Mouse (Mus musculus): ENCODE data around the gene Tmem121.
"Not testable (repeated sequence)": the region's sequence is repeated elsewhere in the genome, so short reads cannot be mapped to it uniquely, and the experiment has no call there.

The Tmem121 gene

GRCm38 (mm10) chr12:113220447-113220846 lies 34.7 kb downstream of the Tmem121 start:
- DNase-seq (ENCODE audit: low spot score in 2 of 2) = peak; percentile 81 to 83

GRCm38 (mm10) chr12:113221289-113221688 lies 35.6 kb downstream of the Tmem121 start:
- peak; percentile 64 to 66 for DNase-seq (ENCODE audit: low spot score in 2 of 2)

- peak; percentile 93 for DNase-seq (ENCODE audit: low spot score in 2 of 2)
Measured at GRCm38 (mm10) chr12:113222121-113222636, 36.4 kb downstream of the Tmem121 start.

GRCm38 (mm10) chr12:113222748-113223147 lies 37.0 kb downstream of the Tmem121 start:
- DNase-seq (ENCODE audit: low spot score in 2 of 2) = peak; percentile 85 to 87

GRCm38 (mm10) chr12:113224206-113224605 lies 38.5 kb downstream of the Tmem121 start:
- peak; percentile 82 to 85 for DNase-seq (ENCODE audit: low spot score in 2 of 2)

GRCm38 (mm10) chr12:113224687-113225091 lies 39.0 kb downstream of the Tmem121 start:
- no peak for DNase-seq (ENCODE audit: low spot score in 2 of 2)

GRCm38 (mm10) chr12:113227970-113228593 lies 42.4 kb downstream of the Tmem121 start:
- DNase-seq (ENCODE audit: low spot score in 2 of 2) = peak; percentile 91 to 92

GRCm38 (mm10) chr12:113230741-113231140 lies 45.0 kb downstream of the Tmem121 start:
- DNase-seq (ENCODE audit: low spot score in 2 of 2) = no peak

- DNase-seq (ENCODE audit: low spot score in 2 of 2) = not testable (repeated sequence)
Measured at GRCm38 (mm10) chr12:113231551-113232263, 46.0 kb downstream of the Tmem121 start.

GRCm38 (mm10) chr12:113232264-113232750 lies 46.6 kb downstream of the Tmem121 start:
- DNase-seq (ENCODE audit: low spot score in 2 of 2) = not testable (repeated sequence)

Data from spleen, postnatal 36 days (tissue).